Mouse (Mus musculus): ENCODE data around the gene Atp2b4. TPM values are rescaled to one million over a fixed set of nuclear protein-coding genes. Genes with fewer than 3 reads are reported as not detected.

Atp2b4 gene
- polyA plus RNA-seq, 1 experiment from 2014 or later = 13.5 TPM

GRCm38 (mm10) chr1:133718786-133719185 is 82.1 kb downstream of the Atp2b4 start:
- Histone ChIP-seq H3K27ac (replicated peaks) (no peak overlapping the region), H3K36me3 (ENCODE audit: control insufficient read depth, insufficient read depth, low read length) (peaks cover 10% of the 10 kb centered on the region; the same call in 1 of the 2 replicates), H3K27me3 (ENCODE audit: control insufficient read depth, insufficient read depth, low read length) (no peaks in the 10 kb centered on the region), H3K4me1 (replicated peaks; ENCODE audit: control insufficient read depth, insufficient read depth) (no peaks in the 10 kb centered on the region), H3K4me2 (replicated peaks; ENCODE audit: low read depth) (no peak overlapping the region), H3K9me3 (ENCODE audit: control insufficient read depth, low read length) (no peaks in the 10 kb centered on the region), H3K4me3 (ENCODE audit: low read depth, low read length) (no peak overlapping the region), H3K9ac (ENCODE audit: low read length) (no peak overlapping the region)
- TF ChIP-seq CTCF (IDR thresholded peaks at IDR 0.05; ENCODE audit: low read depth) = no peak
- DNase-seq (ENCODE audit: low spot score) = no peak
- 90% methylated on average over 8 of the region's 8 CpGs for WGBS
- ATAC-seq (ENCODE audit: low FRiP score, low TSS enrichment) = no peak

- no peak for ATAC-seq (ENCODE audit: low FRiP score, low TSS enrichment)
- DNase-seq (ENCODE audit: low spot score) = no peak
These were observed 82.5 kb downstream of the Atp2b4 start for GRCm38 (mm10) chr1:133718296-133718695.

GRCm38 (mm10) chr1:133716464-133716863 is 84.4 kb downstream of the Atp2b4 start:
- Histone ChIP-seq H3K9me3 (ENCODE audit: control insufficient read depth, low read length) (no peaks in the 10 kb centered on the region), H3K9ac (ENCODE audit: low read length) (no peak overlapping the region), H3K36me3 (ENCODE audit: control insufficient read depth, insufficient read depth, low read length) (peaks cover 10% of the 10 kb centered on the region; the same call in 1 of the 2 replicates), H3K27me3 (ENCODE audit: control insufficient read depth, insufficient read depth, low read length) (no peaks in the 10 kb centered on the region), H3K4me1 (replicated peaks; ENCODE audit: control insufficient read depth, insufficient read depth) (no peaks in the 10 kb centered on the region), H3K4me3 (ENCODE audit: low read depth, low read length) (no peak overlapping the region), H3K4me2 (replicated peaks; ENCODE audit: low read depth) (no peak overlapping the region), H3K27ac (replicated peaks) (no peak overlapping the region)
- DNase-seq (ENCODE audit: low spot score) (peak; percentile 79), ATAC-seq (ENCODE audit: low FRiP score, low TSS enrichment) (peak; percentile 54)
- whole genome bisulfite sequencing = 22% methylated on average over 7 of the region's 7 CpGs
- peak; percentile 83 for TF ChIP-seq CTCF (IDR thresholded peaks at IDR 0.05; ENCODE audit: low read depth)
- no peak for TF ChIP-seq EP300 (optimal IDR thresholded peaks at IDR 0.05)

More at GRCm38 (mm10) chr1:133718296-133718695, 82.5 kb downstream of the Atp2b4 start:
- WGBS = 83% methylated on average over 3 of the region's 3 CpGs
- TF ChIP-seq CTCF (IDR thresholded peaks at IDR 0.05; ENCODE audit: low read depth) (no peak), EP300 (optimal IDR thresholded peaks at IDR 0.05) (no peak)
- Histone ChIP-seq H3K4me1 (replicated peaks; ENCODE audit: control insufficient read depth, insufficient read depth) (no peaks in the 10 kb centered on the region), H3K27ac (replicated peaks) (no peak overlapping the region), H3K27me3 (ENCODE audit: control insufficient read depth, insufficient read depth, low read length) (no peaks in the 10 kb centered on the region), H3K4me3 (ENCODE audit: low read depth, low read length) (no peak overlapping the region), H3K36me3 (ENCODE audit: control insufficient read depth, insufficient read depth, low read length) (peaks cover 10% of the 10 kb centered on the region; the same call in 1 of the 2 replicates), H3K9ac (ENCODE audit: low read length) (no peak overlapping the region), H3K4me2 (replicated peaks; ENCODE audit: low read depth) (no peak overlapping the region), H3K9me3 (ENCODE audit: control insufficient read depth, low read length) (no peaks in the 10 kb centered on the region)

GRCm38 (mm10) chr1:133715191-133715590 is 85.7 kb downstream of the Atp2b4 start:
- no peak overlapping the region for H3K9ac ChIP-seq (ENCODE audit: low read length)
- H3K4me1 ChIP-seq (replicated peaks; ENCODE audit: control insufficient read depth, insufficient read depth) = no peaks in the 10 kb centered on the region
- no peak for DNase-seq (ENCODE audit: low spot score)
- no peak for TF ChIP-seq EP300 (optimal IDR thresholded peaks at IDR 0.05)
- TF ChIP-seq CTCF (IDR thresholded peaks at IDR 0.05; ENCODE audit: low read depth) = no peak
- H3K27ac ChIP-seq (replicated peaks) = no peak overlapping the region
- H3K36me3 ChIP-seq (ENCODE audit: control insufficient read depth, insufficient read depth, low read length) = peaks cover 10% of the 10 kb centered on the region; the same call in 1 of the 2 replicates
- H3K9me3 ChIP-seq (ENCODE audit: control insufficient read depth, low read length) = no peaks in the 10 kb centered on the region
- WGBS = 56% methylated on average over 1 of the region's 1 CpGs
- H3K4me2 ChIP-seq (replicated peaks; ENCODE audit: low read depth) = no peak overlapping the region
- no peak overlapping the region for H3K4me3 ChIP-seq (ENCODE audit: low read depth, low read length)
- no peaks in the 10 kb centered on the region for H3K27me3 ChIP-seq (ENCODE audit: control insufficient read depth, insufficient read depth, low read length)
- ATAC-seq (ENCODE audit: low FRiP score, low TSS enrichment) = no peak

- no peaks in the 10 kb centered on the region for H3K9me3 ChIP-seq (ENCODE audit: control insufficient read depth, low read length)
- DNase-seq (ENCODE audit: low spot score) (no peak), ATAC-seq (ENCODE audit: low FRiP score, low TSS enrichment) (no peak)
- no peaks in the 10 kb centered on the region for H3K4me1 ChIP-seq (replicated peaks; ENCODE audit: control insufficient read depth, insufficient read depth)
- peaks cover 4% of the 10 kb centered on the region; the same call in 1 of the 2 replicates for H3K36me3 ChIP-seq (ENCODE audit: control insufficient read depth, insufficient read depth, low read length)
- no peak overlapping the region for H3K4me2 ChIP-seq (replicated peaks; ENCODE audit: low read depth)
- H3K27me3 ChIP-seq (ENCODE audit: control insufficient read depth, insufficient read depth, low read length) = no peaks in the 10 kb centered on the region
- no peak overlapping the region for H3K27ac ChIP-seq (replicated peaks)
- H3K9ac ChIP-seq (ENCODE audit: low read length) = no peak overlapping the region
- no peak for TF ChIP-seq EP300 (optimal IDR thresholded peaks at IDR 0.05)
- no peak for TF ChIP-seq CTCF (IDR thresholded peaks at IDR 0.05; ENCODE audit: low read depth)
- no peak overlapping the region for H3K4me3 ChIP-seq (ENCODE audit: low read depth, low read length)
- WGBS = 44% methylated on average over 2 of the region's 2 CpGs
These were observed 87.9 kb downstream of the Atp2b4 start for GRCm38 (mm10) chr1:133713009-133713370.

- ATAC-seq (ENCODE audit: low FRiP score, low TSS enrichment) (no peak), DNase-seq (ENCODE audit: low spot score) (no peak)
- no peak overlapping the region for H3K9ac ChIP-seq (ENCODE audit: low read length)
- H3K27me3 ChIP-seq (ENCODE audit: control insufficient read depth, insufficient read depth, low read length) = no peaks in the 10 kb centered on the region
- no peaks in the 10 kb centered on the region for H3K9me3 ChIP-seq (ENCODE audit: control insufficient read depth, low read length)
- H3K36me3 ChIP-seq (ENCODE audit: control insufficient read depth, insufficient read depth, low read length) = 0 out of 2 replicates have a peak, but pooled peaks cover 2% of the 10 kb centered on the region
- no peak overlapping the region for H3K4me3 ChIP-seq (ENCODE audit: low read depth, low read length)
- H3K4me2 ChIP-seq (replicated peaks; ENCODE audit: low read depth) = no peak overlapping the region
- TF ChIP-seq CTCF (IDR thresholded peaks at IDR 0.05; ENCODE audit: low read depth) = peak; percentile 56
- TF ChIP-seq EP300 (optimal IDR thresholded peaks at IDR 0.05) = no peak
- no peaks in the 10 kb centered on the region for H3K4me1 ChIP-seq (replicated peaks; ENCODE audit: control insufficient read depth, insufficient read depth)
- peak overlapping the region; percentile 40; the same call in 1 of the 2 replicates for H3K27ac ChIP-seq (replicated peaks)
- WGBS = 59% methylated on average over 12 of the region's 12 CpGs
These were observed 88.4 kb downstream of the Atp2b4 start for GRCm38 (mm10) chr1:133712288-133713008.
